Mouse (Mus musculus): Measurements from ENCODE around the gene Mapk11. TPM values are rescaled to one million over a fixed set of nuclear protein-coding genes. Genes with fewer than 3 reads are reported as not detected.

Mapk11 gene
- polyA plus RNA-seq, 3 experiments from 2014 or later: 8.2 to 23.6 (median 21.4) TPM

DNA sequence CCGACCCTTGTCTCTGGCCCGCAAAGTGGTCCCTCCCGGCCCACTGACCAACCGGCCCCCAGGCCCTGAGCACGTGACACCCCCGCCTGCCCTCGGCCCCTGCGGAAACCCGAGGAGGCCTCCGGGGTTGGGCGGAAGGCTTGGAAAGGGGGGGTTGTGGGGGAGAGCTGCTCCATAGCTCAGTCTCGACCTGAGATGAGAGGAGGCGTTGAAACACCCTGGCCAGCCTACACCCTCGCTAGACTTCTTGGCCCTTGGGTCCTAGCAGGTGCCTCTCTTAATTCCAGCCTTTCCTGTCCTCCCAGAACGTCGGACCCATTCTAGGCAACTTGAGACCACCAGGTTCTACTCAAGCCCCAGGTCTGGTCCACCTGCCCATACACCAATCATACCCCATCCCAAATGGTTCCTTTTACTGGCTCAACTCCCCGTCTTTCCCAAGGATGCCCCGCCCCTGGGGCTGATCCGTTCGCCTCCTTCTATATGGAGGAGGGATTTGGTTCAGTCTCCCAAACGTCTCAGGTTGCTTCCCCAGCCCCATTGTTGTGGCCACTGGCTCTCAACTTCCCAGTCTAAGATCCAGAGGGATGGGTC lies 8.7 kb downstream of the Mapk11 start, which contains the start of gene Mapk12:
Gene Mapk12, minus strand, starts transcription at position 45 of the 594 bp plus-strand sequence.
- ATAC-seq: peak; percentile 32

DNA sequence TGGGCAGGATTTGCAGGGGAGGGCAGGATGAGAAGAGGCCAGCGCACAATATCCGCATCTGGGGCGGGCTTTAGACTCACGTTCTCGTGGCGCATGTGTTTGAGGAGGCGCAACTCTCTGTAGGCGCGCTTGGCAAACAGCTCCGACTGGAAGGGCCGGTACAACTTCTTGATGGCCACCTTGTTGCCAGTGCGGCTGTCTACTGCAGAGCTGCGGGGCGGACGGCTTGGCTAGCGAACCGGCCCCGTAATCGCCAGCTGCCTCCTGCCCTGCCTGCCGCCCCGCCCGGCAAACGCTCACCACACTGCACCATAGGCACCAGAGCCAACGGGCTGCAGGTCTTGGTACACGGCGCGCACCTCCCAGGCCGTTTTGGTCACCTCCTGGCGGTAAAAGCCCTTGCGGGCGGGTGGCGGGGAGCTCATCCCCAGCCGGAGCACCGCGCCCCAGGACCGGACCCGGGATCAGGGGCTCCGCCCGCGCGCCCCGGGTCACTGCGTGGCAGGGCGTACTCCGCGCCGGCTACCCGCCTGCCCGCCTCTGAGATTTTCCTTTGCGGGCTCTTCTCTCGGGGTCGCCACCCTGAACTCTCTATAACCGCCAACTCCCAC lies 9.3 kb downstream of the Mapk11 start:
- ATAC-seq: peak; percentile 59

DNA sequence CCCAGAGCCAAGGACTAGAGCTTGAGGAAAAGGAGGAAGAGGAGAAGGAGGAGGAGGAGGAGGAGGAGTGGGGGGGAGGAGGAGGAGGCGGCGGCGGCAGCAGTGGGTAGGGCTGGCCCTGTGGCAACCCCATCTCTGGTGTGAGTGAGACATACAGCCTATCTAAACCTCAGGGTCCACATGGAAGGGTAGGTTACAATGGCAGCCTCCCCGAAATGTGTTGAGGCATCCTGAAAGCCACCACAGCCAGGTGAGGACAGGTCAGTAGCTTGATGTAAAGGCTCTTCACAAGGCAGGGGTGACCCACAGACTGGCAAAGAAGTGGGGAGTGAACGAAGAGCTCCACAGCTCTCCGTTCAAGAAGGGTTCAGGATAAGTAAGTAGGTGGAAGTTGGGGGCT lies 10.9 kb downstream of the Mapk11 start:
- ATAC-seq: no peak

DNA sequence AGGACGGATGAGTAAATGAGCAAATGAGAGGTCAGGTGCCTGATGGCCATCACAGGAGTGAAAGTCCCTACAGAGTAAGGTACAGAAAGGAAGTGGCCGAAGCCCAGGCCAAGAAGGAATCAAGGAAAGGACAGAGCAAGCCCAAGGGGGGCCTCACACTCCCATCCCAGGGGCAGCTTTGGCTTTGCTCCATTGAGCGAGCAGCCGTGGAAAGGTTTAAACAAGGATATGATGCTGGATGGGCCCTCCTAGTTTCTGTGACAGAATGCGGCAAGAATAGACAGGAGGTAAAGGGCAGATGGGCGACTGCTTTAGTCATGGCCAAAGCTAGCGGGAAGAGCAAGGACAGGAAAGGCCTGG lies 11.4 kb downstream of the Mapk11 start:
- ATAC-seq: no peak

DNA sequence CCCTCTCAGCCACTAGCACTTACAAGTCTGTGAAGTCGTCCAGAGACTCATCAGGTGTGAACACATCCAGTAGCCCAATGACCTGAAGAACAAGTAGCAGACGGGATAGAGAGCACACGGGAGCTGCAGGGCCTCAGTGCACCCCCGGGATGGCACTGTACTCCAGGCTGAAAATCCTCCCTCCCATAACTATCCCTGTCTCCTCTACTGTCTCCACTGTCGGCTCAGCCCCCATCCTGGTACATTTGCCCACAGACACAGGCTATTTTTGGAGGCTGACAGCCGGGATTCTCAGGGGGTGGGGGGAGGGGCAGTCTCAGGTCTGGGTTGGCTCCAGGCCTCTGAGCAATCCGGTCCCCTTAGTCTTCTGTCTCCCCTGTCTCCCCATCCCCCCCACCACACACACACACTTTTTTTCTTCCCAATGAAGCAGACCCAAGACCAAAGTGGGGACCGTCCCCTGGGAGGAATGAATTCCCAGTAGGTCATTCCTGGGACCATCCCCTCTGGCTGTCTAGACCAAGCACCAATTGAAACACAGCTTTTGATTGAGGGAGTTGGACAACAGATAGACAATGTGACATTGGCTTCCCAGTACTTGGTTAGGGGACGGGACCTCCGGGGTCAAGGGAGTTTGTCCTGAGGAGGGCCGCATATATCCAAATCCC lies 11.9 kb downstream of the Mapk11 start:
- no peak for ATAC-seq

DNA sequence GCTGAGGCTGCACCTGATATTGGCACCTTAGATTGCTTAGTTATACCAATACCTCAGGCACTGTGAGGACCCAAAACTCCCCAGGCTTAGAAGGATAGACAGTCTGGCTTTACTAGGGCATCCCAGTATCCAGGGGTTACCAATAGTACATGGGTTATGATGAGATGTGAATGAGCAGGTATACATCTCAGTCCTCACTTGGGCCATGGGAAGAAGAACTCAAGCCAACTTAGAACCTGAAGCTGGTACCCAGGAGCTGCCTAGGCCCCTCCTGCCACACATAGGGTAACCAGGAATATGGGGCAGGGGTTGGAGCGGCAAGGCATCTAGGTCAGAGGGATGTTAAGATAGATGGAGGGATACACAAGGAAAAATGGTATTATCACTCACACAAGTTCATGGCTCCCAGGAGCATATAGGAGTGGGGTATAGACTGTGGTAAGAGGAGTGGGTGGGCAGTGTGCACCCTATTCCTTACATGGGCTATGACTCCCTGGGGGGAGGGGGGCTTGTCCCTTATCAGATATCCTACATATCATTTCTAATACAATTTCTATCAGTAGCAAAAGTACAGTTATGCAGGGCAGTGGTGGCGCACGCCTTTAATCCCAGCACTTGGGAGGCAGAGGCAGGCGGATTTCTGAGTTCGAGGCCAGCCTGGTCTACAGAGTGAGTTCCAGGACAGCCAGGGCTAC lies 12.8 kb downstream of the Mapk11 start:
- no peak for ATAC-seq

DNA sequence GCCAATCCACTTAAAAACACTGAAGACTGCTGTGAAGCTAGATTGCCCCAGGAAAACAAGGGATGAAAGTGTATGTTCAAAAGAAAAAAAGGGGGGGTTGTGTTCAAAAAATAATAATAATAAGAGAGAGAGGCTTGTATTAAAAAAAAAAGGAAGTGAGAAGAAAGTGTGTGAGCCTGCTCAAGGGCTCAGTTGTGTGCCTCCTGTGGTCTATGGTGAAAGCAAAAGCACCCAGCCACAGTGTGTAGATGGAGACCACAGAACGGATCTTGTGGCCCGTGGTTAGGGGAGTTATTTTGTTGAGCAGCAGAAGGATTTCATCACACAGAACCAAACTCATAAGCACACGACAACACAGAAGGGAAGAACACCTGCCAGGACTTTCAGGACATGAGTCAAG lies 18.1 kb downstream of the Mapk11 start:
- ATAC-seq: peak; percentile 84

DNA sequence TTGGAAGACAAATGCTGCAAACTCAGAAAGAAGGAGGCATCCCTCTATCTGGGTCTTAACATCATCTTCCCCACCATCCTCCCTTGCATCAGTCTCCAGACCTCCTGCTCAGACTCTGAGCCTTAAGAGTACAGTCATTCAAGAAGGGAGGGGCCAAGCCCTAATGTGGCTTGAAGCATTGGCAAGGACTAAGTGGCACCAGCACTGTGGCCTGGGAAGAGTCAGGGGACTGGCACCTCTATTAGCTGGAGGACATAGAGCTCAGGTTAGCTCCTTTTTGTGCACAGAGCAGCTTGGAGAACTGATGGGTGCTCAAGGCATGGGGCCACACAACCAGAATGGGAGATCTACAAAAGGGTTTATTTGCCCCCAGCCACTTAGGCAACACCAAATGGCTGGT lies 19.2 kb downstream of the Mapk11 start:
- ATAC-seq: no peak

DNA sequence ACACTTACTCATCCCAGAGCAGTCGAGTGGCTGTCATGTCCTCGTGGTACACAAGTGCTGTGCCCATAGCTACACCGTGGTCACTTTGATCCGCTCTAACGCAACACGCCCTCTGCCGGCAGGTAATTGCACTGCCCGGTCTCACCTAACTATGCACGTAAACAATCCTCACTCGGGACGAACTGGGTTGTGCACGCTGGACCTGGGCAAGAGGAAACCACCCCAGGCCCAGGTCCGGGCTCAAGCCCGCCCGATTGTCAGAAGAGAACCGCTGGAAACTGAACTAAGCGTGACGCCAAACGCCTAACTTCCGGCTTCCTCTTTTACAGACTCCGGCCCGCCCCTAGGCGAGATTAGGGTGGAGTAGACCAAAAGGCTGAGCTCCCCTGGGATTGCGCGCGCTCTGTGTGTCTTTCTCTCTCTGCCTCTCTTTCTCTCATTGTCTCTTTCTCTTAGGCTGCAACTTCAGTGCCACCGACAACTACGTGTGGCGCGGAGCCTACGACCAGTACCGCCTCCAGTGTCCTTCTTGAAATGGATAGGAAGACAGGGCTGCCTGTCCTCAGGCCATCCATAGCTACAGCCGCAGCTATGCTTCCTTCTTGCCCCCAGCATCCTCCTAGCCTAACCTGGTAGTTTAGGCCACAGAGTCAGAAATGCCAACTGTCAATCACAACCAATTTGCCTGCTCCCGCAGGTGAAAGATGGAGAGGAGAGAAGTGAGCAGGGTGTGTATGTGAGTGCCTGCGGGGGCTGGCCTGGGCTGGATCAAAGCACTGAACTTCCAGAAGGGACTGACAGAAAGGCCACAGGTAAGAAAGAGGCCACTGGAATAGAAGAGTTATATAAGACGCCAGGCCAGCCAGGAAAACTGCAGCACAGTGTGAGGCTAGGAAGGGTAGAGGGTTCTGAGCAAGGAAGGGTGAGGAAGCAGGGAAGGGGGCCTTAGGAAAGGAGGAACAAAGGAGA lies 20.8 kb downstream of the Mapk11 start, which contains the start of gene Hdac10:
Gene Hdac10, minus strand, starts transcription at position 319 of the 969 bp plus-strand sequence.
- peak; percentile 79 for ATAC-seq

DNA sequence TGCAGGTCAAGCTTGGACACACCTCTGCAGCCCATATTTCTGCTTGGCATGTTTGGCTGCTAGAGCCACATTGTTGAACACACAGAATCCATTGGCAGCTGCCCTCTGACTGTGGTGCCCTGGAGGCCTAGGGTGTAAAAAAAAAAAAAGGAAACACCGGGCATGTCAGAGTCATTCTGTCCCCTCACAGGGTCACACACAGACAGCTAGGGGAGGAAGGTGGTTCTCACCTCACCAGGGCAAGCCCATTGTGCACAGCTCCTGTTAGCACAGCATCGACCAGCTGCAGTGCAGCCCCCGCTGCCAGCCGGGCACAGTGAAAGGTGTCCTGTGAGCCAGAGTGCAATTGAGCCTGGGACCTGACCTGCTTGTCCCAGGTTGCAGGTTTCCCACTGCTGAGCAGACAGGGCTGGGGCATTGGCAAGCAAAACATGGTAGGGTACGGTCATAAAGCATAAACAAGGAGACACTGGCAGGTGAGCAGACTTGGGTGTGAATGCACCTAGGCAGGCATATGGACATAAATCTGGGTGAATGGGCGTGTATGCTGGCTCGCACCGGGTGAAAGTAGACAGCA lies 22.0 kb downstream of the Mapk11 start:
- no peak for ATAC-seq

DNA sequence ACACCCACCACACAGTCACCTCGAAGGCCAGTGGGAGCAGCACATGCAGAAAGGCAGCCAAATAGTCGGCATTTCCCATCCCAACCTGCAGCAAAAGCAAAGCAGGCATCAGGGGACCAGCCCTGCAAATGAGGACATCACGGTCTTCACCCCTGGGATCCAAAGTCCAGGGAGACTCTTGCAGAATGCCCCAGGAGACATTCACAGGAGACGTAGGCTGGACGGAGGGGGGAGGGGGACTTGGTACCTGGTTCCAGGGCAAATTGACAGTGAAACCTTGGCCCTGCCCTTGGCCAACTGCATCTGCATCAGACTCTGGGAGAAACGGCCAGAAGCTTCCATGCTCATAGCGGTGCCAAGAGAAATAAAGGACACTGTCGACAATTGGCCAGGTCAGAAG lies 22.8 kb downstream of the Mapk11 start:
- ATAC-seq: no peak

DNA sequence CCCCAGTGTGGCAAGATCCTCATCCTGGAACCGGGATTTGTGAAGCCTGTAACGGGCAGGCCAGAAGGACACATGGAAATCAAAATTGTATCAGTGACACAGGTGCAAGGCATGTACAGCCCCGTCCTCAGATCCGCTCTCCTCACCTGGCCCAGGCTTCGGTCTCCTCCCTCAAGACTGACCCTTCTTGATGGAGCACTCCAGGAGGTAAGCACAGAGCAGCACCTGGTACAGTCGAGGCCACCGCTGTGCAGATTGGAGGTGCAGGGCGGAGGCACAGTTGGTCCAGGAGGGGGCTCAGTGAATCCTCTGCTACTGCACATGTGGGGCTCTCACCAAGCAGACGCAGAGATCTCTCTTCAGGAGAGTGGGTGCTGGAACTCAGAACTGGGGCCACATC lies 24.1 kb downstream of the Mapk11 start:
- no peak for ATAC-seq

DNA sequence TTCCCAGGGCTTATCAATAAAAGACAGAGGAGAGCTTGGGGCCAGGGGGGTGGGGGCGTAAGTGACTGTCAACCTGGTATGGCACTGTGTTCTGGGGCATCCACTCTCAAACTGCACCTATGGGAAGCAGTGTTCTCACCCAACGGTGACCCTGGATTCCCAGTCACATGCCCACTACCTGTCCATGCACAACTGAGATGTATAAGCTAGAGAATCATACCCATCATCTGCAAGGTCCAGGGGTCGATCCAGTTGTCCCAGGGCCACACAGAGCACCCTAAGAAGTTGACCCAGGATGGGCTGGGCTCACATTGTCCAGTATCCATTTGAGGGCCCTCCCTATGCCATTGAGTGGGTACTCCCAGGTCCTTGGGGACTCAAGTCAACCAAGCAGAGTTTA lies 25.1 kb downstream of the Mapk11 start:
- no peak for ATAC-seq

DNA sequence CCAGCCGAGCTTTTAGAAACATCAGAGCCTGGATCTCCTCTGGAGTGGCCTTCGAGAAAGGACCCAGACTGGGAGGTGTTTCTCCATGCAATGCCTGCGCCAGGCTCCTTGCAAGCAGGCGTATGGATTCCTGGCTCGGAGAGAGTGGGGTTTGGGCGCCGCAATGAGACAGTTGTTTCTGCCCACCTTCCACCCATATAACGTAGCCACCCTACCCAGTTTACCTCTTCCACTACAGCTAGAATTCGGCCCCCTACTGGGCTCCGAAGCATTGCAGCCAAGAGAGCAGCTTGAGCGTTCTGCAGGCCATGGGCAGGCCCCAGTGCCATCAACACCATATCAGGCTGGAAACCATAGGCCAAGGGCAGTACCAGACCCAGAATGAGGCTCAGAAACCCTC lies 25.8 kb downstream of the Mapk11 start:
- ATAC-seq: no peak

DNA sequence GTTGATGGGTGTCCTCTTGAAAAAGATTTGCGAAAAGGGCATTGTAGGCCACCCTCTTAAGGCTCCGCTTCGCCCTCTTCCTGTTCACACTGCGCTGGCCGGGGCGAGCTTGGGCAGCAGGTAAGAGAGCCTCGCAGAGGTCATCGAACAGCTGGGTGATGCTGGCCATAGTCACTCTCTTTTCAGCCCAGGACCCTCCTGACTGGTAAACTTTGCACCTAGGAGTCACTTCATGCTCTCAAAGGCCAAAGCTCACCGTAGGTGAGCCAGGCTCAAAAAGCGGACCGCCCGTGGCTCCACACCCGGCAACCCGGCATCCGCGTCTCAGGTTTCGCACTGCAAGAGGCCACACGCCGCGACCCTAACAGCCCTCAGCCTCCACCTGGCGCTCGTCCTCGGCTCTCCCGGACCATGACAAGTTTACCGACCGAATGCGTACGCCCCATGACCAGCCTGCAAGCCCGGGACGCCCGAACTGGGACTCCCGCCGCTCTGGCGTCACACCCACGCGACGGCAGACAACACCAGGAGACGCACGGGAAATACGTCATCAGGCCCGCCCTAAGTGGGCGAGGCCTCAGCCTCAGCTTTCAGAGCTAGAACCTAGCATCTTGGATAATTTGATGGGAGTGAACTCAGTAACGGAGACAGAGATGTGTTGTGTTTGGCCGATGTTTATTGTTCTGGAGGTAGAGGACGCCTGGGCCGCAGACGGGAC lies 26.6 kb downstream of the Mapk11 start, which contains the start of gene Tubgcp6:
Gene Tubgcp6, minus strand, starts transcription at position 464 of the 718 bp plus-strand sequence.
- ATAC-seq: peak; percentile 84

DNA sequence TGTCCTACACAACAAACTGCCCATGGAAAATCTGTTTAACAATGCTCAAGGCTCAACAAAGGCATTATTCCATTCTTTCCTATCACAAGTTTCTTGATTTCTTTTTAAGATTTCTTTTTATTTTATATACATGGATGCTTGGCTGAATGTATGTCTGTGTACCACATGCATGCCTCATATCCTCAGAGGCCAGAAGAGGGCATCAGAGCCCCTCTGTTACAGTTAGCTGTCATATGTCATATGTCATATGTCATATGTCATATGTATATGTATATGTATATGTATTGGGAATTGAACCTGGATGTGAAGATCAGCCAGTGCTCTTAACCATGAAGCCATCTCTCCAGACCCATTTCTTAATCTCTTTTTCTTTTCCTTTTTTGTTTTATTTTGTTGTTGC lies 31.4 kb downstream of the Mapk11 start:
- ATAC-seq: peak; percentile 20

DNA sequence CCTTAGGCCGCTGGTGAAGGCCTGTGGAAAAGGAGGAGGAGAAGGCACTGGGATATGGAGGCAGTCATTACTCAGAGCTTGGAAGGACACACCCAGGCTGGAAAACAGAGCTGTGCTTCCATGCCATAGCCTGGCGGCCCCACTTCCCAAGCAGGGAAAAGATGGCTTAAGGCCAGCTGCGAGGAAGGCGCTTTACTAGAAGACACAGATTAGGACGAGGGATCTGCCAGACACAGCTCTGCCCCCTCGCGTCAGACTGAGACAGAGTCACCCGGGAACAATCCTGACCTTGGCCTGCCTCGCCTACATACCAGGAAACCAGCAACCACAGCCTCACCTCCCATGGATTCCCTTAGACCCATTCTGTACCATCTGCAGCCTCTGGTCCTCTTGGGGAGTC lies 39.3 kb downstream of the Mapk11 start:
- no peak for ATAC-seq

DNA sequence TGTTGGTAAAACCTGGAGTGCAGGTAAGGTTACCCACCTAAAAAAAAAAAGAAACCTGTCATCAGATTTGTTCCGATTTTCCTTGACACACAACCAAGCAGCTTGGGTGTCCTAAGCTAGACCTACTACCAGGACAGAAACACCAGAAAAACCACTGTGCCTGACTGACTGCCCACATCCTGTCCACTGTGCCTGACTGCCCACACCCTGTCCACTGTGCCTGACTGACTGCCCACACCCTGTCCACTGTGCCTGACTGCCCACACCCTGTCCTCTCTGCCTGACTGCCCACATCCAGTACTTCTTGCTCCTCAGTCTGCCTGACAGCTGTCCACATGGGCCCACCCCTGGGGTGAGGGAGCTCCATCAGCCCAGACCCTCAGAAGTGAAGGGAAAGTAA lies 42.5 kb downstream of the Mapk11 start:
- no peak for ATAC-seq

DNA sequence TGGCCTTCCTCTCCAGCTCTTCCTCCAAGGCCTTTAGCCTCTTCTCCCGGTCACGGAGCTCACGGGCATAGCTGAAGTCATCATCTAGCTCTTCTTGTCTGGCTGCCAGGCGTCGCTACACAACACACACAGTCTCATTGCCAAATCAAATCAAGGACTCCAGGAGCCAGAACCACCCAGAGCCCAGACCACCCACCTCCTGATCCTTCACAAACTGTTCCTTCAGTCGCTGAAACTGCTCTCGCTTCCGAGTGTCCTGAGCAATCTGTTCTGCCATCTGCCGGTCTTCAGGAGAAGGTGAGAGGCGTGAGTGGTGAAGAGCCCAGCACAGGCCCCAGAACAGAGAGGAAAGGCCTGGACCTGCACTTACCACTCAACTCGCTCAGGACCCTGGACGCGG lies 43.4 kb downstream of the Mapk11 start:
- ATAC-seq: no peak

DNA sequence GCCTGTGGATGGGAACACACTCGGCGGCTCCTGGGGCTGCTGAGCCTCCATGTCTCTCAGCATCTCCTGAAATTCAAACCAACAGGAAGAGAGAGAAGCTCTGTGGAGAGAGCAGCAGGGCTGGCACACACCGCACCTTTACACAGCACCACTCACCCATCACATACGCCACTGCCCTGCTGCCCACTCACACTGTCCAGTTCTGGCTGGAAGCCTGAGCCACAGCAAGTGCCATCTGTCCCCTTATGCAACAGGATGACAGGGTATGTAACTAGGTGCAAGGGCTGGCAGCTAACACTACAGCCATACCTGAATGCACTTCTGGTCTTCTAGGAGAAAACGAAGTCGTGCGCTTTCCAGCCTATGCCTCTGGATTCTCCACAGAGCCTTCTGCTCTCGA lies 45.0 kb downstream of the Mapk11 start:
- ATAC-seq: no peak

DNA sequence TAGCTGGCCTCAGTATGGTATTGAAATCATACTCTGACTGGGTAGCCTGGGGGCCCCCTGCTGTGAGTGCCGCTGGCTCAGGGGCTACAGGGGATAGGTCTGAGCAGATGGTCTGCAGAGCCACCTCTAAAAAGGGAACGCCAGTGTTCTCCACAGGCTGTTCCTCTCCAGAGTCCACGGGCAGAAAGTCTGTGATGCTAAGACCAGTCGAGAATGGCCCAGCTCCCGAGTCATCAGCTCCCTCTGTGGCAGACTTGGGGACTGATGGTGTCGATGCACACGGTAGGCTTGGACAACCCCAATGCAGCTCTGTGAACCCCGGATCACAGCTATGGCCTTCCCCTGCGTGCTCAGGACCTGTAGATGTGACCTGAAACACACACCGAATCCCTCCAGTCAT lies 45.5 kb downstream of the Mapk11 start:
- ATAC-seq: no peak

Data from inflammation-experienced regulatory T-cells, adult 6 months (primary cell).